Mouse (Mus musculus): ENCODE measurements around the gene Shisal2a. TPM values are rescaled to one million over a fixed set of nuclear protein-coding genes. Genes with fewer than 3 reads are reported as not detected.
A peak's percentile ranks its signal among the peaks of the same experiment; 100 is the strongest.

Shisal2a gene
- polyA plus RNA-seq, 1 experiment from 2014 or later: not detected

DNA sequence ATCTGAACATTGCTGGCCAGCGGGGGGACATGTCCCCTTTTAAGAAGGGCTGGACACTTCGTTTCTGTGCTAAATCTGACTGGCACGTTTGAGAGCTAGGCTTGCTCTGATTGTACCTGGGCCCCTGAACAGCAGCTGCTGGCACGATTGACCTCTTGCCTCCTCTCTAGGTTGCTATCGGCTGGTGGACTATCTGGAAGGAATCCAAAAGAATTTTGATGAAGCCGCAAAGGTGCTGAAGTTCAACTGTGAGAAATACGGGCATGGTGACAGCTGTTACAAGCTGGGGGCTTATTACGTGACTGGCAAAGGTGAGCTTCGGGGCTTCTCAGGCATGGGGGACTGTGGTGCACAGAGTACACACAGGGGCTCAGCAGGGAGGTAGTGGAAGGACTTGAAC, 51.1 kb downstream of the Shisal2a start:
- peaks cover 26% of the 10 kb centered on the region for H3K4me1 ChIP-seq
- peaks cover 57% of the 10 kb centered on the region for H3K36me3 ChIP-seq
- no peak overlapping the region for H3K4me3 ChIP-seq
- WGBS (ENCODE audit: insufficient replicate concordance): 81% methylated on average over 9 of the region's 9 CpGs
- H3K27me3 ChIP-seq (replicated peaks): no peaks in the 10 kb centered on the region
- H3K27ac ChIP-seq: no peak overlapping the region
- H3K9me3 ChIP-seq (replicated peaks): no peaks in the 10 kb centered on the region
- no peak overlapping the region for H3K4me2 ChIP-seq
- no peak for ATAC-seq
- no peak overlapping the region for H3K9ac ChIP-seq

DNA sequence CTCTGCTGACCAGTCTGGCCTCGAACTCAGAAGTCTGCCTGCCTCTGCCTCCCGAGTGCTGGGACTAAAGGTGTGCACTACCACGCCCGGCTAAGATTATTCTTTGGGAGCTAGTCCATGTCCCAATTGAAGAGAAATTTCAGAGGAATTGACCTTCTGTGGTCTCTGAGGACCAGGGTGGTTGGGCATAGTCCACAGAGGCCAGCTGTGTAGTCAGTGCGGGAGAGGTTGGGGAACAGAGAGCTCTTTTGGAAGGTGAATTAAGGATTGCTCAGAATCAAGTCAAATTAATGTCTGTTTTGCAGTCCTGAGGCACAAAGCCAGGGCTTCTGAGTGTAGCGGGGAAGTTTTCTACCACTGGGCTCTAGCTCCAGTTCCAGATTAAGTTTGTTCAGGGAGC, 53.3 kb downstream of the Shisal2a start:
- Histone ChIP-seq H3K9ac (no peak overlapping the region), H3K9me3 (replicated peaks) (no peaks in the 10 kb centered on the region), H3K4me1 (peaks cover 23% of the 10 kb centered on the region), H3K4me2 (no peak overlapping the region), H3K36me3 (peaks cover 40% of the 10 kb centered on the region), H3K27me3 (replicated peaks) (no peaks in the 10 kb centered on the region), H3K4me3 (no peak overlapping the region), H3K27ac (no peak overlapping the region)
- no peak for ATAC-seq
- WGBS (ENCODE audit: insufficient replicate concordance): 82% methylated on average over 6 of the region's 6 CpGs

DNA sequence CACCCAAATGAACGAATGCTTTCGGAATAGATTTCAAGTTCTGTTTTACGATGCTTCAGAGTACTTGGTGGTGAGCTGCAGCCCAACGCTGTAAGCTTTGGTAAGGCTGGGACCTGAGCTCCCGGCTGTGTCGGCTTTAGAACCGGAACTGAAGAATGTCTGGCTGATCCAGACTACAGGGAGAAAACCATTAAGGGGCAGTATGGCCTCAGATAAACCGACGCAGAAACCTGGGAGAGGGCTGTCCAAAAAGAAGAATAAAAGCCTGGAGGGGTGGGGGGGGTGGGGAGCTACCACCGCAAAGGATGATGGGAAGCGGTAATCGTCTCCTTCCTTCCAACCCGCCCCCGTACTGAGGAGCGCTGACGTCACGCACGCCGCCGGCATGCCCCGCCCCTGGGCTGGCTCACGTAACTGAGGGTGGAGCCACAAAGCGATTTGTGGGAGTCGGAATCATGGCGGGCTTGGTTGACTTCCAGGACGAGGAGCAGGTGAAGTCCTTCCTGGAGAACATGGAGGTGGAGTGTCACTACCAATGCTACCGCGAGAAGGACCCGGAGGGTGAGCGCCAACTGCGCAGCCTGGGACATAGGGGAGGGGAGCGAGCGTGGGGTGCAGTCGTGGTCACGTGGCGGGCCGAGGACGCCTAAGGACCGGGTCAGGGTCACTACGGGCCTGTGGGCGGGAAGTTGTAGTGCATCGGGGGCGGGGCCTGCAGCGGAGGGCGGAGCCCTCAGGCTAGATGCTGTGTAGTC, 55.2 kb downstream of the Shisal2a start, which contains the start of gene Coa7:
Gene Coa7, plus strand, starts transcription at position 411 of the 755 bp plus-strand sequence.
- peak within 1 kb of the TSS; percentile 78 for H3K4me2 ChIP-seq
- peaks cover 23% of the 10 kb centered on the region for H3K4me1 ChIP-seq
- H3K36me3 ChIP-seq: peaks cover 21% of the 10 kb centered on the region
- H3K27me3 ChIP-seq (replicated peaks): no peaks in the 10 kb centered on the region
- WGBS (ENCODE audit: insufficient replicate concordance): under 1% methylated on average over 44 of the region's 45 CpGs
- H3K27ac ChIP-seq: peak within 1 kb of the TSS; percentile 82
- H3K9ac ChIP-seq: peak within 1 kb of the TSS; percentile 66
- H3K4me3 ChIP-seq: peak within 1 kb of the TSS; percentile 75
- H3K9me3 ChIP-seq (replicated peaks): no peaks in the 10 kb centered on the region
- ATAC-seq: peak; percentile 98

DNA sequence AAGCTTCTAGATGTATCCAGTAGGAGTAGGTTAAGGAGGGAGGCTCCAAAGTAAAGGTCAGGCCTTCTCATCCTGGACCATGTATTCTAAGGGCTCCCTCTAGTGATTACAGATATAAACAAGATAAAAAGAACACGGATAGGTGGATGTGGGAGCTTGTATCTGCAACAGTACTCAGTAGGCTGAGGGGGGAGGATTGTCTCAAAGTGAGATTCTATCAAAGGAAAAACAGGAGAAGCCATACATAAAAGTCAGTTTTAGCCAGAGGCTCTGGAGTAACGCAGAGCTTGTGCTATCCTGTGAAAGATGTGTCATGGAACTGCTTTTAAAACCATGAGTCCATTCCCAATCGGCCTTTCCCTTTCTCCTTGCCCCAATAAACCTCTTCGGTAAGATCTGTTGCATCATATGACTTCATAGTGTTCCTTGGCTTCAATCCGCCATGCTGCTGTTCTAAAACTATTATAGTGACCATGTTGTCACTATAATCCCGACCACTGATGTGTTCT, 56.0 kb downstream of the Shisal2a start:
- Histone ChIP-seq H3K27ac (0 out of 2 replicates have a peak overlapping the region, but pooled peaks have one; percentile 82), H3K4me3 (peak overlapping the region; percentile 75), H3K9ac (peak overlapping the region; percentile 66), H3K27me3 (replicated peaks) (no peaks in the 10 kb centered on the region), H3K36me3 (peaks cover 13% of the 10 kb centered on the region), H3K9me3 (replicated peaks) (no peaks in the 10 kb centered on the region), H3K4me2 (peak overlapping the region; percentile 78), H3K4me1 (peaks cover 23% of the 10 kb centered on the region)
- 32% methylated on average over 6 of the region's 6 CpGs for WGBS (ENCODE audit: insufficient replicate concordance)
- no peak for ATAC-seq

GRCm38 (mm10) chr4:108323588-108323987, 59.6 kb downstream of the Shisal2a start:
- Histone ChIP-seq H3K9ac (no peak overlapping the region), H3K36me3 (no peaks in the 10 kb centered on the region), H3K4me1 (peaks cover 17% of the 10 kb centered on the region), H3K27me3 (replicated peaks) (no peaks in the 10 kb centered on the region), H3K4me3 (no peak overlapping the region), H3K9me3 (replicated peaks) (no peaks in the 10 kb centered on the region), H3K4me2 (no peak overlapping the region), H3K27ac (no peak overlapping the region)
- no peak for ATAC-seq
- WGBS (ENCODE audit: insufficient replicate concordance): 34% methylated on average over 5 of the region's 5 CpGs

- Histone ChIP-seq H3K27me3 (replicated peaks) (no peaks in the 10 kb centered on the region; the same call in 1 of the 2 replicates), H3K4me1 (peaks cover 19% of the 10 kb centered on the region; the same call in 1 of the 2 replicates), H3K4me2 (no peak overlapping the region), H3K36me3 (no peaks in the 10 kb centered on the region), H3K9me3 (replicated peaks) (no peaks in the 10 kb centered on the region), H3K4me3 (no peak overlapping the region), H3K27ac (no peak overlapping the region), H3K9ac (no peak overlapping the region)
- 70% methylated on average over 7 of the region's 7 CpGs for WGBS (ENCODE audit: insufficient replicate concordance)
- ATAC-seq: no peak
Measured at GRCm38 (mm10) chr4:108320627-108321380, 62.3 kb downstream of the Shisal2a start.

DNA sequence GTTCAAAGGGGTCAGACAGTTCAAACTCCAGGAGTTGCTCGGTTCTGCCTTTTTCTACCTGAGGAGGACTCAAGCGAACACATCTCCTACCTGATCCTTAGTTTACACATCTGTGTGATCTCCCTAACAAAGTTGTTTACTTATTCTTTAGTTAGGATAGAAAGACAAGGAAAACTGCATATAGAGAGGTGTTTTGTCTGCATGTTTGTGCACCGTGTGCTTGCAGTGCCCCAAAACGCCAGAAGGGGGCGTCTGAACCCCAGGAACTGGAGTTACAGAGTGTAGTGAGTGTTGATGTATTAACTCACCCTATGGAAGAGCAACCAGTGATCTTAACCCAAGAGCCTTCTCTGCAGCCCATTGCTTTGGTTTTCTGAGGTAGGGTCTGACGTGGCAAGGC, 63.4 kb downstream of the Shisal2a start:
- Histone ChIP-seq H3K36me3 (no peaks in the 10 kb centered on the region), H3K4me1 (peaks cover 19% of the 10 kb centered on the region; the same call in 1 of the 2 replicates), H3K27ac (no peak overlapping the region), H3K4me3 (no peak overlapping the region), H3K27me3 (replicated peaks) (no peaks in the 10 kb centered on the region; the same call in 1 of the 2 replicates), H3K9me3 (replicated peaks) (no peaks in the 10 kb centered on the region), H3K9ac (no peak overlapping the region), H3K4me2 (no peak overlapping the region)
- 66% methylated on average over 6 of the region's 6 CpGs for WGBS (ENCODE audit: insufficient replicate concordance)
- ATAC-seq: no peak

- Histone ChIP-seq H3K4me2 (peak overlapping the region; percentile 4; the same call in 1 of the 2 replicates), H3K4me3 (no peak overlapping the region), H3K36me3 (no peaks in the 10 kb centered on the region), H3K9ac (no peak overlapping the region), H3K9me3 (replicated peaks) (no peaks in the 10 kb centered on the region), H3K4me1 (peaks cover 19% of the 10 kb centered on the region; the same call in 1 of the 2 replicates), H3K27ac (peak overlapping the region; percentile 63; the same call in 1 of the 2 replicates), H3K27me3 (replicated peaks) (no peaks in the 10 kb centered on the region; the same call in 1 of the 2 replicates)
- 30% methylated on average over 8 of the region's 8 CpGs for WGBS (ENCODE audit: insufficient replicate concordance)
- peak; percentile 54; the same call in 1 of the 2 replicates for ATAC-seq
Measured at GRCm38 (mm10) chr4:108318649-108319615, 64.2 kb downstream of the Shisal2a start.

Other genes with a start within 250 kb of the Shisal2a start
- 196 and 198 TPM in 2 replicates for gene Scp2, start 238.4 kb downstream of the Shisal2a start, polyA plus RNA-seq (2016; fragmentation: Nextera tagmentation; extraction: Ambion mirVana)
- 8.9 and 10.2 TPM in 2 replicates for gene Echdc2, start 217.9 kb downstream of the Shisal2a start, polyA plus RNA-seq (2016; fragmentation: Nextera tagmentation; extraction: Ambion mirVana)
- 0.07 and 0.08 TPM in 2 replicates for gene Zyg11a, start 165.3 kb downstream of the Shisal2a start, polyA plus RNA-seq (2016; fragmentation: Nextera tagmentation; extraction: Ambion mirVana)
- gene Zyg11b, start 82.3 kb downstream of the Shisal2a start, polyA plus RNA-seq (2016; fragmentation: Nextera tagmentation; extraction: Ambion mirVana): 4.0 and 4.5 TPM in 2 replicates
- 33.7 and 34.3 TPM in 2 replicates for gene Coa7, start 55.2 kb downstream of the Shisal2a start, polyA plus RNA-seq (2016; fragmentation: Nextera tagmentation; extraction: Ambion mirVana)
- 12.3 and 13.6 TPM in 2 replicates for gene Gpx7, start 23.6 kb upstream of the Shisal2a start, polyA plus RNA-seq (2016; fragmentation: Nextera tagmentation; extraction: Ambion mirVana)
- gene Tut4, start 76.1 kb upstream of the Shisal2a start, polyA plus RNA-seq (2016; fragmentation: Nextera tagmentation; extraction: Ambion mirVana): 25.2 and 29.0 TPM in 2 replicates
- gene Prpf38a, start 196.0 kb upstream of the Shisal2a start, polyA plus RNA-seq (2016; fragmentation: Nextera tagmentation; extraction: Ambion mirVana): 62.4 and 65.8 TPM in 2 replicates
- gene Orc1, start 196.1 kb upstream of the Shisal2a start, polyA plus RNA-seq (2016; fragmentation: Nextera tagmentation; extraction: Ambion mirVana): 27.9 and 29.0 TPM in 2 replicates
- gene Cc2d1b, start 236.6 kb upstream of the Shisal2a start, polyA plus RNA-seq (2016; fragmentation: Nextera tagmentation; extraction: Ambion mirVana): 18.9 and 20.2 TPM in 2 replicates